Mouse (Mus musculus): ENCODE measurements at regions not wholly inside any gene's neighbourhood (a gene's known extent, or its start where the extent isn't known, plus 50 kb on each side); places are given as distances from the start of the nearest gene placed in this dataset.

DNA sequence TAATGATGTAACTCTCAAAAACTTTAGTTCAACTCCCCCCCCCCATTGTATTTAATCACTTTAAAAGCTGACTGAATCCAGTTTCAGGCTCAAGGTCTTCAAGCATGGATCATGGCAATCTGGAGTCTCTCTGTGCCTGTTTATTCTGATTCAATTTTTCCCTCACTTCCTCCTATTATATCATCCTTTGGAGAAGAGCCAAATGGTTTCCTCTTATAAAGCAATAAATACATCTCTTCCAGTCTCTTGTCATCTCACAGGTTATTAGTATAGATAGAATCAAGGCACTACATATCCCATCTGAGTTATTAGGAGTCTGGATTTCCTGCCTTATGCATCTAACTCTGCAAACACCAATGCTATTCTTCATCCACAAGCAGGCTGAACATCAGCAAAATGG is 530.2 kb upstream of the Pdcd1 start:
- no peak for ATAC-seq

DNA sequence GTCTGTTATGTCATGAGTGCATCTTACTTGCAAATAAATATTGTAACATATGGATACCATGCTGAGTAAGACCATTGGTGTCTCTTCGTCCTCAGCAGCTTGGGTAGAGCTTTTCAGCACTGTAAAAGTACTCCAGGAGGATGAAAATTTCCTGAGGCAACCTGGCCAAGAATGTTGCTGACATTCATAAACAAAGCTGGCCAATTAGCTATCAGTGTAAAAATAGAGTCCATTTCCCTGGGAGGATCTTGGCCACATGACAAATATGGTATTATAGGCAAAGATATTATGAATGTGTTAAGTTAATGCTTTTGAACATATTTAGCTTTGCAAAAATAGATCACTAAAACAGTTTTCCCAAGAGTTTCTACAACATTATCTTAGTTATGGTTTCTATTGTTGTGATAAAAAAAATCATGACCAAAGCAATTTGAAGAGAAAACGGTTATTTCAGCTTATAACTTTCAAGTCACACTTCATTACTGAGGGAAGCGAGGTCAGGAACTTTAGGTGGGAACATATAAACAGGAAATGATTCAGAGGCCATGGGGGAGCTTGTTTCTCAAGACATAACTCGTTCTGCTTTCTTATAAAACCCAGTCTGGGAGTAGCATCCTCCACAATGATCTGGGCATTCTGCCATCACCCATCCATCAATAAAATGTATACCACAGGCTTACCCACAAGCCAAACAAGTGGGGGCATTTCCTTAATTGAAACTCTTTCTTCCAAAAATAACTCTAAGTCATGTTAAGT is 529.5 kb upstream of the Pdcd1 start:
- no peak for ATAC-seq

DNA sequence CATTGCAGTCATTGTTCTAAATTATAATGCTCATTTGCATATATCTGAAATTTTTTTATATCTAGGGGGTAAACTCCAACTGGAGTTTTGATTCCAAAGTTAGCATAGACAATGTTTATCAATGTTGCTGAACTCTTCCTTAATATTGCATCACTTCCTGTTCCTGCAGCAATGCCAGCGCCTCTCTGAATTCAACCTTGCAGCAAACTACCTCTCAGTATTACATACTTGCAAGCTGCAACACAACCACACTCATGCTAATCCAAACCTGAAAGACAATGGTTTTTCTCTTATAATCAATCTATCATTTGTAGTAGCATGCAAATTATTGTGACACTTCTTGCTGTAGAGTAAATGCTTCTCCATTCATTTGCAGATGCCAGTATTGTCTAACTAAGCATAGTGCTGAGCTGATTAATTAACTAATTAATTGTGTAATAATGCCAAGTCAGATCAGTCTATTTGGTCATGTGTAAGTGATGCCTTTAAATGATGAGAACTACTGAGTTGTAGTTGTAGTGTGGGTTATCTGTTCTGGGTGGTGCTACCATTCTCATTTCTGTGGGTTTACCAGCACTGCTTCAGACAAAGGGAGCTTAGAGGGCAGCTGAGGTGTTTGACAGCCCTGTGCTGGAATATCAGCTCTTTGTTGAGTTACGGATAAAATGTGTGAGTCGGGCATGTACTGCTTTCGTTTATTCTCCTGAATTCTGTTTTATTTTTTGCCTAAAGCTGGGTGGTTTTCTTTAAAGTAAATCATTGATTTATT is 480.6 kb upstream of the Pdcd1 start:
- no peak for ATAC-seq

DNA sequence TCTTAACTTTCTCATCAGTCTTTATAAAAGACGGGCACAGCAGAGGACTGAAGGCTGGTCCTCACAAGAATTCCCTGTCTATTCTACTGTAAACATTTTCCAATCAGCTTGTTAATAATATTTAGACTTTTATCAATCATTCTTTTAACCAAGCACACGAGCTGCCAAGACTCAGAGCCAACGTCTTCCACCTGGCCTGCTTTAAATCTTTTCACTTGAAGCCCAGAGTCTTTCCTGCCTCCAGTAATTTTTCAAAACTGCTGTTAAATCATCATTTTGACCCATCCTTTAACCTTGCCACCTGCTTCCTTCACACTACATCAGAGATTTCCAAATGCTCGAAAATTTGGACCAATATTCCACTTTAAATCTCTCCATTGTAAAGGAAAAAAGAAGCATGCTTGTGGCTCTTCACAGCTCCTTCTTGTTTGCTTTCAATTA is 451.7 kb upstream of the Pdcd1 start:
- no peak for ATAC-seq

DNA sequence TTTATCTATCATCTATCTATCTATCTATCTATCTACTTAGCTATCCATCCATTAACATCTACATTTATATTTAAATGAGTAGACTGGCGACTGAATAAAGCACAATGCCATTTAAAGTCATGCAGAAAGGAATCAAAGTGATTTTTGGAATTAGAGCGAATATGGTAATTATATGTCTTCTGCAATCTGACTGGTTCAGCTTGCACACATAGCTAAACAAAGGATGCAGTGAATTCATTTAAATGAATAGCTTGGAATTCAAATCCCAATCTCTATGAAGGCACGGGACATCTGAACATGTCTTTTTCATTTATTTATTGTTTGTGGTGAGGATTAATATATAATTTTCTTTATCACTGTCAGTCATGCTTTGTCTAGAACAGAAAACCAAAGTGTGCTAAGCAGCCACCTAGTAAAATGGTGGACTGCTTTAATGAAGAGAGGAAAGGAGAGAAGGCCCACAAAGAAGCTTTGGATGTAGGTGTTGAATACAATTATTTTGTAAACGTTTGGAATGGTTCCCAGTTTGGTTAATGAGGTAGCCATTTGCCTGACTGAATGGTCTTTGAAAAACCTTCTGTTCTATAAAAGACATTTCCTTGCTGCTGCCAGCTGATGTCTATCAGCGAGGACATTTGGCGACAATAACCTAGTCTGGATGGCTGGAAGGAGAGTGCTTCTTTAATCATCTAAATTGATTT is 451.2 kb upstream of the Pdcd1 start:
- ATAC-seq, result no peak

DNA sequence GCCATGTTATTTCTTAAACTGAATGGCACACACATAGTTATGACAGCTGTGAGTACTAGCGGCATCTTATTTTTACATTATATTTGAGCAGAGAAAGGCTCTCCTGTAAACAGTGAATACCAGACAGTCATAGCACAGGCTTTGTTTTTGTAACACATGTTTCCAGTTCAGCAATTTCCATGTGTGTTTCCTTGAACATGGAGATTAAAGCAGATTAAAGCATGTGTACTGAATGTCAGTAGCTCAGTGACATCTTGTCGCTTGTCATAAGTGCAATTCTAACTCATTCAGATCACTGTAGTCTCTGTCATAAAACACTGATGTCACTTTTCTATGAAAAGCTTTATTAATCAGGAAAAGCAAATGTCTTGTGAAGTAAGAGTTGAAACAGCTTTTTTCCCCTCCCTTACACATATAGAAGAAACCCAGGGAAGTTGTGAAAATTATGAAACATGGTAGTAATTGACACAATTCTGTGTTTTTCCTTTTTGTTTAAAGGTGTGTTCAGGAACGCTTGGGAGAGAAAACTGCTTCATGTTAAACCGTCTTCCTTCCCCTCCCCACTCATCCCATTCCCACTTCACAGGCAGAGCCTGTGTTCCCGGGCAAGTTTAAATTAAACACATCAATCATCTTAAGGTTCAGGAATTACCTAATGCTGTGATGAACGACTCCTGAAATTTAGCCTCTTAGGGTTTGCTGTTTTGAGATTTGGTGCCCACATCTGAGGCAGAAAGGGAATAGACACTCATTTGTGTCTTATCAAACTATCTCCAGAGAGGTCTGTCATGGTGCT is 449.9 kb upstream of the Pdcd1 start:
- ATAC-seq, result no peak

DNA sequence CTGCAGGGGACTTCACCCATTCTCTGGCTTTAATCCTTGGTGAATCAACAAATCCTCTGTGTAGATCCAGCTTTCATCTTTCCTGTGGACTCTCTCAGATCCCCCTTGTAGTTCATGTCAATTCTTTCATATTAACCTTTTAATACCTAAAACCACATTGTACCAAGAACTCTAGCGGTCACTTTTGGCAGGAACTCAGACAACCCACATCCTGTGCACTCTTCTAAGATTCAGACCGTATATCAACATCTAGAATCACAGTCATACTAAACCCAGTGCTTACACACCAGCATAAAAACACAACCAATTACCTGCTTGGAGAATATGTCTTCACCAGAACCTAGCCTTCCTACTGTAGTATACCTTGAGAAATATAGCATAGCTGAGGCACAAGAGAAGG is 444.6 kb upstream of the Pdcd1 start:
- ATAC-seq, result peak; percentile 46

DNA sequence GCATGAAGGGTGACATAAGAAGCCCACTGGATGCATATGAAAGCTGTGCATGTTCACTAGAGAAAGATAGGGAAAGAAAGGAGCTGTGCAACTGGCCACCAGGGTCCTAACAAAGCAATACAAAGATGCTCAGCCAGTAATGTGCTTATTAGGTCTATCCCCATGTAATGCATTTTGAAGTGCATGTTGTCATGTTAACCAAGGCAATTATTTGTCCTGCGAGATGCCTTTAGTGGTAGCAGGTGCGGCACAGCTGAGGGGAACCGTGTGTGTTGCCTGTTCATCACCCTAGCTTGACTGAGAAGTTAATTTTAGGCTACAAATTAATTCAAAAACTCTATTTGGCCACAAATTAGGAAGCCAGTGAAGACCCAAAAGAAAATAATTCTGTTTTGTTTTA is 444.0 kb upstream of the Pdcd1 start:
- no peak for ATAC-seq

DNA sequence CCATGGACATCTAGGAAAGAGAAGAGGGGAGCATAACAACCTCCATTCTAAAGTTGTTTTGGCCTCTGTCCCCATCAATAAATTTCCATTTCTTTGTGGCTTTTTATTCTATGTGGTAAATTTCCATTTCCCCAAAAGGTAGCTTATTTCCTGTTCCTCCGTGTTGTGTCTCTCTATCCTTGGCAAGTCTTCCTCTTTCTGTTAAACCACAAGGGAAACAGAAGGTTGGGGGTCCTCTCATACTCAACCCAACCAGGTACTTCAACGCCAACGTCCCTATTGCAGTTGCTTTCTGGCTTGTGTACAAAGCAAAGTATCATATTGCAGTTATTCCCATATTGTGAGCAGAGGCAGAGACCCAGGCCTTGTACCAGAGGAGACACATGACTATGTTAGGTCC is 434.7 kb upstream of the Pdcd1 start:
- no peak for ATAC-seq

DNA sequence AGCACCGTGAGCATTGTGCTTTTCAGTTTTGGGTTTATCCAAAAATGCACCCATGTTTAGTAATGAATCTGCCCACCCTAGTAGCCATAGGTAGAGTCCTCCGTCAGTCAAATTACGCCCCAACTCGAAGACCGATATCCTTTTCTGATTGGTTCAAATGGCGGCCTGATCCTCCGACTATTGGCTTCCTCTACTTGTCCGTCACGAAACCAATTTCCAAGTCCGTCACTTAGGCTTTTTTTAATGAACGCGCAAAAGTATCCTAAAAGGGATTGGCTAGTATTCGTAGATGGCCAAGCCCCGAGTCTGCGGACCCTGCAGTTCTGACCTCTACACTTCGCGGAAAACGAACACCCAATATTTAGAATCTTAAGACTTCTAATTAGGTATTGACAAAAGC is 417.5 kb upstream of the Pdcd1 start:
- ATAC-seq, result peak; percentile 100

DNA sequence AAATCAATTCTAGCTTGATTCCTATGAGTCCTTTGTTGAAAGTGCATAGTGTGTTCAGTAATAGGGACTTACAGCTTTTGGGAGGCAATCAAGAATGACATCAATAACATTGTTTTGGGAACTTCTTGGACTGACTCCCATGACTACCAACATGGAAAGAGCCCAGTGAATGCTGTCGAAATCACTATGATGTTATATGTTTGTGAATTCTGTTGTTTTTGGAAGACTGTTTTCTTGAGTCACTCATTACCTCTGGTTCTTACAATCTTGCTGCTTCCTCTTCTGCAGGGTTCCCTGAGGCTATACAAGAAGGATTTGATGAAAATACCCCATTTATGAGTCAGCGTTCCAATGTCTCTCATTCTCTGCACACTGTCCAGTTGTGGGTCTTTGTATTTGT is 371.4 kb upstream of the Pdcd1 start:
- no peak for ATAC-seq

DNA sequence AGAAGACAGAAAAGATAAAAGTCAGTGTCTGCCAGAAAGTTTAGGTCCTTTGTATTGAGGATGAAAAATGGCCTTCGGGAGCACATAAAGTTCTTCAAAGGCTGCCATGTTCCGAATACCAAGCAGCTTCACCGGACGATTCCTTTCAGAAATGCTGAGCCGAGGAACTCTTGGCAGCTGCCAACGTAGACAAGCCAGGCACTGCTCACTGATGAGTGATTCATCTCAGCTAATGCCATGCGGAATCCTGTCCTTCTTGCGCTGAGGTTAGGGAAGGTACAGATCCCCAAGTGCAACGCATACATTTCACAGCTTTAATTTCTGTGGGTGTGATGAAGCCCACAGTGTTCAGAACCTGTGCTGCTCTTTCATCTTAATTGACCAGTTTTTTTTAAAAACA is 360.7 kb upstream of the Pdcd1 start:
- no peak for ATAC-seq

DNA sequence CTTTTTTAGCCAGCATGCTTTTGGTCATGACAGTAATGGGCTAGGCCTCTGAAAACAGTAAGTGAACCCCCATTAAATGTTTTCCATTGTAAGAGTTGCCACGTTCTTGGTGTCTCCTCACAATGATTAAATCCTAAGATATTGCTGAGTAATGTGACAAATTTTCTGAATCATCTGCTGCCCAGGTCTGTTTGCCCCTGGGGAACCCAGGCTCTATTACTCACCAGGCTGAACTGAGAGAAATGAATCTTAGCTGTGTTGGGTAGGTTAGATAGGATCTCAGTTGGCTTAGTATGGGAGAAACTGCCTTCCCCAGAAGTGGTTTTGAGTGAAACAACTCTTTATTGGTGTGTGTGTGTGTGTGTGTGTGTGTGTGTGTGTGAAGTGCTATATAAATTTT is 314.3 kb upstream of the Pdcd1 start:
- no peak for ATAC-seq

DNA sequence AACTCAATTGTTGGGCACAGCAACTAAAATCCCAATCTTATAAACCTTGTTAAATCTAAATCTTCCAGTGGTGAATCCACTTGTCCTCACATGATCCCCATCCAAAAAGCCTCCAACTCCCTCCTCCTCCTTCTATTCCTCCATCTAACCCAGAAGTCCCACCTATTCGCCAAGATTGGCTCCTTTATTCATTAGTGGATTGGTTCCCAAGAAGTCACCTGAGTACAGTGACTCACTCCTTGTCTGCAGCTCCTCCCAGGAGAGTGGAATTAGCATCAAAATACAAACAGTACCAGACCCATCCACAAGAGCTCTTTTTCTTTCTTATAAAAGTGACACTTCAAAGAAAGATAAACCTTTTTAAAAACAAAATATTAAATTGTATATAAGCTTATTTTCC is 304.6 kb upstream of the Pdcd1 start:
- ATAC-seq, result no peak

DNA sequence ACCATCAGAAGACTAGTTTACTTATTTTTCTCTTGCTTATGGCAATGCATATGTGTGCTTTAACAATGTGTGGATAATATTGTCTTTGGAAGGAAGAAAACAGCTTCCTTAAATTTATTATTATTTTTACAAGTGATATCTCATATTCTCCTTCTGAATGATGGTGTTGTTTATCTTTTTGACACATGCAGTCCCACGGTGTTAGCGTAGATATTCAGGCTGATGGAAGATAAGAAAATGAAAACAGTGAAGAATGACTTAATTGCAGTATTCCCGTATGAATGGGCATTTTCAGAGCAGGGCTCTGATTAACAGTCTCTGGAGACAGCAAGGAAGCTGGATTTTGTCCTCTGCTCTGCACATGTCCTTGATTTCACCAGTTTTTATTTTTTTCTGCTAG is 303.5 kb upstream of the Pdcd1 start:
- ATAC-seq, result no peak

DNA sequence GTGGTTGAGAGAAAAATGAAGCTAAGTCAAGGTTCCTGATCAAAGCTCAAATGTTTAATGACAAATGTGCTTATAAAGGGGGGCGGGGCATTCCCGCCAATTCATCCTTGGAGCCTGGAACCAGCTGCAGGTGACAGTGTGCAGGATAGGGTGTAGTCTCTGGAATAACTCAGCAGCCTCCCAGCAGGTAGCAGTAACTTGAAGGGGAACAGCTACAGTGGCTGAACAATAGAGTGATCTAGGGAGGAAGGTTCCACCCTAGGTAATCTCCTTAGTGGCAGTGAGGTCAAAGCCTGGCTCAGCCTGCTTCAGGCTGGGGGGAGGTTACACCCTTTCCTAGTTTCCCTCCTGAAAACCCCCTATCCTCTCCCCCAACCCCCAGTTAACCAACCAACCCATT is 290.2 kb upstream of the Pdcd1 start:
- ATAC-seq, result no peak

DNA sequence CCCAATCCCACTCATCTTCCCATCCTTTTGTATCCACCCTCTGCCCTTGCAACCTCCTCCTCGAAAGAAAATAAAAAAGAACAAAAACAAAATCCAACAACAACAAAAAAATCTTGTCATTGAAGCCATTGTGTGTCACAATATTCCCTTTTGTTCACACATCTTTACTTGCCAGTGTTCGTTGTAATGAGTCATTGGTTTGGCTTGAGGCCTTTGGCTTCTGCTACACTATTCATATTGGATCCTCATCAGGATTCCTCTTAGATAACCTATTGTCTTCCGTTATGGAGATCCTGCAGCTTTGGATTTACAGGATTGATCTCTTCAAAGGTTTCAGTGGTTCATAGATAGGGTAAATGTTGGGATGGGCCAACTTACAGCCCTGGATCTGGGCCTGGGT is 288.9 kb upstream of the Pdcd1 start:
- ATAC-seq, result no peak

DNA sequence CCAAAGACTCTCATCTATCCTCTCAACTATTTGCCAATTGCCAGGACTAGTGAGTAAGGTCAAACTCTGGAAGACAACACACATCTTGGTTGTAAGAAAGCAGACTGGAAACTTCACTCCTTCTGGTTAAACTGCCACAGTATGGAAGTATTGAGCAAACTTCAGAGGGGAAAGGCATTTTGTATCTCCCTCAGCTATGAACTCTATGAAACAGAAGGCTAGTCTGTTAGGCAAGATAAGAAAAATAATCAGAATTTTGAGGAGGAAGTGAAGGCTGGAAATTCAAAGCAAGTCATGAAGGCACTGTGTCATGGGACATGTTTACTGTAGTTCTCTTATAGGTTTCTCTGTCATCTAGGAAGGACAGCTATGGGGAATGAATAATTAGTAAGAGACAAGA is 265.7 kb upstream of the Pdcd1 start:
- ATAC-seq, result no peak

DNA sequence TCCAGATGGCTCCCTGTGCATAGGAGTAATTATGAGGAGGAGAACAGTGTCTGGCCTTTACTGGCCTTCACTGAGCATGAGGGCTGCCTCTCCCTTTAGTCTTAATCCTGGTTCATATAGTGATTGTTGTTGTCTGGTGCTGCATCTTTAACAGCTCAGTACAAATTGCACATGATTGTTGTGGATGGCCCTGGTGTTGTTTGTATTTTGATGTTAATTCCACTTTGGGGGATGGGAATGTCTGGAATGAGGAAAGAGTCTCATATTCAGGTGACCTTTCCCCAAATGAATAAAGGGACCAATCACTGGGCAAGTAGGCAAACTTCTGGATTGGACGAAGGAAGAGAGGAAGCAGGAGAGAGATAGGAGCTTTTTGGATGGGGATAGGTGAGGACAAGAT is 246.0 kb upstream of the Pdcd1 start:
- ATAC-seq, result no peak

DNA sequence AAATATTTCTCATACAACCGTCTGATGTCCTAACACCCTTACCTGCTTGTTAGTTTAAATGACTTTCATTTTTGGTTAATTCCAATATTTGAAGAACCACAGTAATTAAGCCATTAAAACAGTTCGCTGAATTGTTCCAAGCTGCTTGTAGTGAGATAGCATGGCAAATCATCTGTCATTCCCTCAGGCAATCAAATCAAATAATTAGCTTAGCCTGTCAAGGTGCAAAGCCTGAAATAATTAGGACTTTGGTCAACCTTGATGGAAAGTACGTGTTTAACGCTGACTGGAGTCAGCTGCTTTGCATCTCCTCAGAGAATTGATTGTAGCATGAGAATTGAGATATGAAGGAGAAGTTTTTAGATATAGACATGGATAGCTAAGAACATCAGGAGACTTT is 220.2 kb upstream of the Pdcd1 start:
- no peak for ATAC-seq

DNA sequence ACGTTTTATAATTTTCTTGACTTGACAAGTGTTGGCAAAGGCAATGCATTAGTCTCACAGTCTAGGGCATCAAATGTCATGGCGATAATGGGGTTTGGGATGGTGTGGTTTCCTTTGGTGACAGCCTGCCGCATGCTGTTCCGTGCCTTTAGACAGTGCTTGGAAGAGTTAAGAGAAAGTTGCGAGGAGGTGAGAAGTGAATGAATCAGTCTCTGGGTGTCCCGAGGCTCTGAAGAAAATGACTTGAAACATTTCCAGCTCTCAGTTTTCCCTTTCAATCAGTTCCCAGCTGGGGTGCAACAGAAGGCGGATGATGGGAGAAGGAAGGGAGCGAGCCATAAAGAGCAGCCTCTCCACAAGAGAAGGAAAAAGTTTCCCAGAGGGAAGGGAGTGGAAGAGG is 211.0 kb upstream of the Pdcd1 start:
- ATAC-seq, result no peak

DNA sequence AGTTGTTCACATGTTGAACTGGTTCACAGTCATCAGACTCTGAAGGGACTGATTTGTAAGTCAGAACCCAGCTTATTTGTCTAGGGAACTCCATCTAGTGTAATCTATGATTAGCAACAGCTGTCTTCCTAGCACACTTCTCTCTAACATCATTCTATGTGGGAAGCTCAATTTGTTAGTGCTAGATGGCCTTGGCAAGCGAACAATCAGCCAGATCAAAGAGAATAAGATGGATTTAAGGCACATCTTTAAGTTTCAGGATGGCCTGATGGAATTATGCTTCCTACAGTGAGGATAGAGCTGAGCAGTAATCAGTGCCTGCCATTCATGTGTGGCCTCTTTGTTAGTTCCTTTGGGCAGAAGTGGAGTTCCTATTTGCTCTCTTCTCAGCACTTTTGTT is 183.1 kb upstream of the Pdcd1 start:
- no peak for ATAC-seq

DNA sequence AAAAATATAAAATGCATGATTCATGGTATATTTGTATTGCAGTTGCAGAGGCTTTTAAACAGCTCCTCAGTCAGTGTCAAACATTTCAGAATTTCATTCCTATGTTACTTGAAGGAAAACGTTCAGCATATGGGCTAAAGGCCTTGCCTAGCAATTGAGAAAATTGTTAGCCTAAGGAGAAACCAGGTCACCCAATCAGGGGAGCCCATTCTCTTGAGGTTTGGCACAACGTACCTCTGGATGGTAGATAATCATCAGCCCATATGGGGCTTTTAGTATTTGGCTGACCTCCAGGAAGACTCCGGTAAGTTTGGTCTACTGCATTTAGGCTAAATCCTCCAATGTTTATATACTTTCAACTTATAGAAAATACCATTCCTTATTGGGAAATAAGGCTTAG is 168.7 kb upstream of the Pdcd1 start:
- no peak for ATAC-seq
